In genomic region chr3:145614362-145615115, GRCm38 (mm10) we compare ENCODE assay signal across 8 mouse cellular contexts. TPM values are rescaled to one million over a fixed set of nuclear protein-coding genes. Genes with fewer than 3 reads are reported as not detected.
A peak's percentile ranks its signal among the peaks of the same experiment; 100 is the strongest.
DNase-seq lines count a peak whose midpoint lies in the region; ATAC-seq and TF ChIP-seq lines count a peak whose summit lies in the region.

No protein-coding gene starts in this region.

- H3K4me3 ChIP-seq in forebrain, postnatal 0 days (ENCODE audit: low read depth, low read length) = no peak overlapping the region
- H3K4me3 ChIP-seq in intestine, postnatal 0 days (ENCODE audit: low read depth, low read length) = no peak overlapping the region
- H3K4me3 ChIP-seq in lung, postnatal 0 days (ENCODE audit: low read depth, low read length) = no peak overlapping the region
- H3K4me3 ChIP-seq in stomach, embryonic 16.5 days (replicated peaks; ENCODE audit: low read length) = no peak overlapping the region

- ATAC-seq in forebrain, postnatal 0 days = peak; percentile 50
- ATAC-seq in intestine, postnatal 0 days = no peak
- peak; percentile 81 for ATAC-seq in lung, postnatal 0 days
- peak; percentile 67; the same call in 1 of the 2 replicates for ATAC-seq in stomach, embryonic 16.5 days (ENCODE audit: insufficient read depth, low FRiP score)

- H3K27ac ChIP-seq in forebrain, postnatal 0 days (ENCODE audit: low read depth, low read length) = no peak overlapping the region
- H3K27ac ChIP-seq in intestine, postnatal 0 days (ENCODE audit: low read depth, low read length) = peak overlapping the region; percentile 29; the same call in 1 of the 2 replicates
- peak overlapping the region; percentile 23; the same call in 1 of the 2 replicates for H3K27ac ChIP-seq in lung, postnatal 0 days (ENCODE audit: low read length)
- peak overlapping the region; percentile 63 for H3K27ac ChIP-seq in stomach, embryonic 16.5 days (ENCODE audit: low read length)

- intact Hi-C loops in left cerebral cortex, postnatal 4 days (cut with DNase I) = no loop called here

- H3K4me2 ChIP-seq in forebrain, postnatal 0 days (ENCODE audit: low read depth) = no peak overlapping the region
- H3K4me2 ChIP-seq in intestine, postnatal 0 days (replicated peaks; ENCODE audit: low read depth) = peak overlapping the region; percentile 24; the same call in 1 of the 2 replicates
- peak overlapping the region; percentile 15; the same call in 1 of the 2 replicates for H3K4me2 ChIP-seq in lung, postnatal 0 days (replicated peaks; ENCODE audit: low read depth, low read length)
- peak overlapping the region; percentile 22 for H3K4me2 ChIP-seq in stomach, embryonic 16.5 days (ENCODE audit: low read depth, low read length)

- no peak for TF ChIP-seq CTCF in forebrain, postnatal 0 days (IDR thresholded peaks at IDR 0.05; ENCODE audit: low read depth)
- TF ChIP-seq CTCF in intestine, postnatal 0 days (IDR thresholded peaks at IDR 0.05; ENCODE audit: low read depth) = no peak
- TF ChIP-seq CTCF in lung, postnatal 0 days (IDR thresholded peaks at IDR 0.05) = no peak

- no peaks in the 10 kb centered on the region; the same call in 1 of the 2 replicates for H3K27me3 ChIP-seq in forebrain, postnatal 0 days (ENCODE audit: insufficient read depth, low read length)
- H3K27me3 ChIP-seq in intestine, postnatal 0 days (replicated peaks; ENCODE audit: control insufficient read depth, insufficient read depth, low read length) = no peaks in the 10 kb centered on the region
- H3K27me3 ChIP-seq in lung, postnatal 0 days (replicated peaks; ENCODE audit: insufficient read depth, low read length) = no peaks in the 10 kb centered on the region
- H3K27me3 ChIP-seq in stomach, embryonic 16.5 days (ENCODE audit: control insufficient read depth, insufficient read depth, low read length) = no peaks in the 10 kb centered on the region

- peak; percentile 12; the same call in 1 of the 2 replicates for TF ChIP-seq EP300 in lung, postnatal 0 days (IDR thresholded peaks at IDR 0.05)

- H3K4me1 ChIP-seq in forebrain, postnatal 0 days (ENCODE audit: insufficient read depth) = no peaks in the 10 kb centered on the region
- H3K4me1 ChIP-seq in intestine, postnatal 0 days (replicated peaks; ENCODE audit: control insufficient read depth, insufficient read depth, low read length) = no peaks in the 10 kb centered on the region
- peaks cover 3% of the 10 kb centered on the region; the same call in 1 of the 2 replicates for H3K4me1 ChIP-seq in lung, postnatal 0 days (ENCODE audit: insufficient read depth, low read depth, low read length)
- peaks cover 13% of the 10 kb centered on the region for H3K4me1 ChIP-seq in stomach, embryonic 16.5 days (ENCODE audit: control insufficient read depth, insufficient read depth, low read length)

- no peaks in the 10 kb centered on the region for H3K36me3 ChIP-seq in forebrain, postnatal 0 days (ENCODE audit: insufficient read depth)
- no peaks in the 10 kb centered on the region for H3K36me3 ChIP-seq in intestine, postnatal 0 days (ENCODE audit: control insufficient read depth, insufficient read depth)
- no peaks in the 10 kb centered on the region for H3K36me3 ChIP-seq in lung, postnatal 0 days (ENCODE audit: insufficient read depth, low read length)
- H3K36me3 ChIP-seq in stomach, embryonic 16.5 days (ENCODE audit: control insufficient read depth, insufficient read depth, low read length) = no peaks in the 10 kb centered on the region

- no peaks in the 10 kb centered on the region for H3K9me3 ChIP-seq in forebrain, postnatal 0 days (ENCODE audit: low read length)
- H3K9me3 ChIP-seq in intestine, postnatal 0 days (ENCODE audit: control insufficient read depth) = no peaks in the 10 kb centered on the region
- no peaks in the 10 kb centered on the region for H3K9me3 ChIP-seq in lung, postnatal 0 days (ENCODE audit: low read length)
- no peaks in the 10 kb centered on the region for H3K9me3 ChIP-seq in stomach, embryonic 16.5 days (replicated peaks; ENCODE audit: control insufficient read depth, low read length)

- no peak overlapping the region for H3K9ac ChIP-seq in forebrain, postnatal 0 days
- H3K9ac ChIP-seq in intestine, postnatal 0 days (ENCODE audit: low read depth, low read length) = no peak overlapping the region
- no peak overlapping the region for H3K9ac ChIP-seq in lung, postnatal 0 days (replicated peaks; ENCODE audit: low read depth)
- peak overlapping the region; percentile 42; the same call in 1 of the 2 replicates for H3K9ac ChIP-seq in stomach, embryonic 16.5 days (ENCODE audit: low read length)

- peak; percentile 38 for DNase-seq in left cerebral cortex, postnatal 4 days
- no peak for DNase-seq in left cerebral cortex, adult 11 months (ENCODE audit: low spot score)
- no peak for DNase-seq in forebrain, postnatal 0 days
- peak; percentile 73 for DNase-seq in lung, postnatal 0 days (ENCODE audit: low spot score)
- no peak for DNase-seq in spleen, postnatal 10 days (ENCODE audit: low spot score in 2 of 2)
- no peak for DNase-seq in yolk sac, embryonic 10.5 days (ENCODE audit: low spot score)

- 20% methylated on average over 17 of the region's 17 CpGs for WGBS in forebrain, postnatal 0 days
- 26% methylated on average over 17 of the region's 17 CpGs for WGBS in intestine, postnatal 0 days
- 13% methylated on average over 17 of the region's 17 CpGs for WGBS in lung, postnatal 0 days
- WGBS in stomach, embryonic 16.5 days = 13% methylated on average over 17 of the region's 17 CpGs

RNA-seq across cellular contexts. Expression of gene Ccn1, which starts 35.2 kb away (rescaled TPM):
- total RNA-seq in left cerebral cortex, postnatal 4 days (2021) = 1 to 10 TPM; 6.3 to 6.5 TPM
- 8.5 and 8.9 TPM in 2 replicates for total RNA-seq in forebrain, postnatal 0 days (2014; rRNA removed)
- polyA plus RNA-seq in forebrain, postnatal 0 days (2015; fragmentation: Nextera tagmentation; extraction: Ambion mirVana) = 11.7 and 13.6 TPM in 2 replicates
- 33.1 and 37.0 TPM in 2 replicates for polyA plus RNA-seq in intestine, postnatal 0 days (2015; fragmentation: Nextera tagmentation; extraction: Ambion mirVana)
- polyA plus RNA-seq in lung, postnatal 0 days (2015; fragmentation: Nextera tagmentation; extraction: Ambion mirVana) = 124 and 131 TPM in 2 replicates
- 50.4 and 52.6 TPM in 2 replicates for polyA plus RNA-seq in stomach, embryonic 16.5 days (2015; fragmentation: Nextera tagmentation; extraction: Ambion mirVana)

RNA-seq across cellular contexts. Expression of gene Znhit6, which starts 38.5 kb away (rescaled TPM):
- total RNA-seq in left cerebral cortex, postnatal 4 days (2021) = 10 to 100 TPM; 28.1 to 30.9 TPM
- 7.5 and 15.8 TPM in 2 replicates for total RNA-seq in forebrain, postnatal 0 days (2014; rRNA removed)
- 30.7 and 32.6 TPM in 2 replicates for polyA plus RNA-seq in forebrain, postnatal 0 days (2015; fragmentation: Nextera tagmentation; extraction: Ambion mirVana)
- 13.1 and 15.9 TPM in 2 replicates for polyA plus RNA-seq in intestine, postnatal 0 days (2015; fragmentation: Nextera tagmentation; extraction: Ambion mirVana)
- 14.4 and 16.3 TPM in 2 replicates for polyA plus RNA-seq in lung, postnatal 0 days (2015; fragmentation: Nextera tagmentation; extraction: Ambion mirVana)
- 24.3 and 27.3 TPM in 2 replicates for polyA plus RNA-seq in stomach, embryonic 16.5 days (2015; fragmentation: Nextera tagmentation; extraction: Ambion mirVana)

Comparison
In these comparisons a context has a peak if more than half of its experiments do, and no peak if none do; other contexts are left out.
1. DNase-seq: peak in left cerebral cortex, postnatal 4 days (single experiment) and lung, postnatal 0 days (single experiment); none in left cerebral cortex, adult 11 months (single experiment), forebrain, postnatal 0 days (single experiment), spleen, postnatal 10 days (0 of 2) and yolk sac, embryonic 10.5 days (single experiment).